Mouse (Mus musculus) heart, embryonic 11.5 days (tissue): Measurements from ENCODE around the gene Pet100. TPM values are rescaled to one million over a fixed set of nuclear protein-coding genes. Genes with fewer than 3 reads are reported as not detected.

Source experiments
- ATAC-seq: fragments of 200-750 bp; cut with Nextera tagmentation; replicated peaks from 2 replicates; pipeline ENCODE4 v1.8.0; 2017; ENCODE audit warnings: moderate library complexity; ENCODE audit not compliant: insufficient number of reproducible peaks, low FRiP score, low TSS enrichment
- H3K27ac ChIP-seq: fragments of 300-500 bp; sonication (generic); 2 replicates; pipeline ENCODE4 v1.5.1; 2014; ENCODE audit warnings: mild to moderate bottlenecking, low read depth, low read length
- H3K27me3 ChIP-seq: fragments of 300-500 bp; sonication (generic); 2 replicates; pipeline ENCODE4 v1.6.1; 2014; ENCODE audit warnings: mild to moderate bottlenecking, low read length, mixed read lengths; ENCODE audit not compliant: control insufficient read depth, insufficient read depth
- H3K36me3 ChIP-seq: fragments of 300-500 bp; sonication (generic); 2 replicates; pipeline ENCODE4 v1.6.1; 2014; ENCODE audit warnings: mild to moderate bottlenecking, low read length, moderate library complexity, mixed read lengths; ENCODE audit not compliant: control insufficient read depth, insufficient read depth
- H3K4me1 ChIP-seq: fragments of 300-500 bp; sonication (generic); 2 replicates; pipeline ENCODE4 v1.6.1; 2014; ENCODE audit warnings: low read length; ENCODE audit not compliant: control insufficient read depth, insufficient read depth
- H3K4me2 ChIP-seq: fragments of 300-500 bp; sonication (generic); 2 replicates; pipeline ENCODE4 v1.6.1; 2014; ENCODE audit warnings: mild to moderate bottlenecking, moderate library complexity
- H3K4me3 ChIP-seq: fragments of 300-500 bp; sonication (generic); 2 replicates; pipeline ENCODE4 v1.5.1; 2014; ENCODE audit warnings: low read depth, low read length
- H3K9ac ChIP-seq: fragments of 300-500 bp; sonication (generic); 2 replicates; pipeline ENCODE4 v1.6.1; 2014; ENCODE audit warnings: mild to moderate bottlenecking, low read depth, low read length, moderate library complexity
- H3K9me3 ChIP-seq: fragments of 300-500 bp; sonication (generic); replicated peaks from 2 replicates; pipeline ENCODE4 v1.6.1; 2016; ENCODE audit warnings: low read length; ENCODE audit not compliant: control insufficient read depth
- WGBS: fragments of 180-500 bp; shearing (Covaris S2); extraction: QIAGEN DNeasy Blood & Tissue Kit; methylation state at CpG from one replicate; pipeline ENCODE4 v1.1.7; 2014; ENCODE audit not compliant: insufficient replicate concordance; 5-methylcytosine and 5-hydroxymethylcytosine counted together
- polyA plus RNA-seq: library from polyadenylated mRNA; unstranded; fragments of >200 nt; fragmentation: Nextera tagmentation; extraction: Ambion mirVana; gene quantifications from 2 replicates; pipeline ENCODE4 v1.2.1, GENCODE M21; 2014

Gene Pet100
- polyA plus RNA-seq, 1 experiment from 2014 or later, result 109 TPM

DNA sequence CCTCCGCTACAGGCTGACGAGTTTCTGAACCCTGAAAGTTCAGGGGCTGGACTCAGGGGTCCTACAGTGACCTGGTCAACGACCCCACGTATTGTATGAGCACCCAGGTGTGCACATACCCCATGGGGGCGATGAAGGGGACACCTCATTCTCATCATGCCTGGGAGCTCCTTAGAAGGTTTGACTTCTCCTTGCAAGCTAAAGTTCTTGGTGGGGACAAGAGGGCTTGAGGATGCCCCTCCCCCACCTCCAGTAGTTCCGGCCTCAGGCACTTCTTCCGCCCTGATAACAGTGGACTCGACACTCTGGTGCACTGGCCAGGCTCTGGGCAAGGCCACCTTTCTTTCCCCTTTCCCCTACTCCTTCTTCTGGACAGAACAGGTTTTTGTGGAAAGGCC lies 10.1 kb downstream of the Pet100 start:
- Histone ChIP-seq H3K4me2 (peak overlapping the region; percentile 70), H3K27ac (no peak overlapping the region), H3K36me3 (peaks cover 9% of the 10 kb centered on the region), H3K27me3 (no peaks in the 10 kb centered on the region; the same call in 1 of the 2 replicates), H3K4me1 (peaks cover 3% of the 10 kb centered on the region; the same call in 1 of the 2 replicates), H3K4me3 (peak overlapping the region; percentile 55), H3K9me3 (no peaks in the 10 kb centered on the region), H3K9ac (peak overlapping the region; percentile 77)
- WGBS, result 8% methylated on average over 8 of the region's 8 CpGs
- ATAC-seq, result peak; percentile 58; the same call in 1 of the 2 replicates

DNA sequence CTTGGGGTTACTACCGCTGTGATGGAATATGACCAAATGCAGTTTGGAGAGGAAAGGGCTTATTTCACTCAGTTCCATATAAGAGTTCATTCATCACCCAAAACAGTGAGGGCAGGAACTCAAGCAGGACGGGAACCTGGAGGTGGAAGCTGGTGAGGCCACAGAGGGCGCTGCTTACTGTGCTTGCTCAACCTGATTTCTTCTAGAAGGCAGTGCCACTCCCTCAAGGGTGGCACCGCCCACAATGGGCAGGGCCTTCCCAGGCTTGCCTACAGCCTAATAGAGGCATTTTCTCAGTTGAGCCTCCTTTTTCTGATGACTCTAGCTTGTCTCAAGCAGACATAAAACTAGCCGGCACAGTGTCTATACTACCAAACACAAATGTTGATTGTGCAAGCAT lies 24.5 kb downstream of the Pet100 start:
- ATAC-seq, result no peak
- H3K9me3 ChIP-seq, result no peaks in the 10 kb centered on the region
- H3K4me3 ChIP-seq, result no peak overlapping the region
- 16% methylated on average over 5 of the region's 5 CpGs for WGBS
- H3K4me2 ChIP-seq, result no peak overlapping the region
- H3K4me1 ChIP-seq, result no peaks in the 10 kb centered on the region
- no peak overlapping the region for H3K9ac ChIP-seq
- H3K27ac ChIP-seq, result no peak overlapping the region
- peaks cover 7% of the 10 kb centered on the region; the same call in 1 of the 2 replicates for H3K36me3 ChIP-seq
- no peaks in the 10 kb centered on the region for H3K27me3 ChIP-seq

DNA sequence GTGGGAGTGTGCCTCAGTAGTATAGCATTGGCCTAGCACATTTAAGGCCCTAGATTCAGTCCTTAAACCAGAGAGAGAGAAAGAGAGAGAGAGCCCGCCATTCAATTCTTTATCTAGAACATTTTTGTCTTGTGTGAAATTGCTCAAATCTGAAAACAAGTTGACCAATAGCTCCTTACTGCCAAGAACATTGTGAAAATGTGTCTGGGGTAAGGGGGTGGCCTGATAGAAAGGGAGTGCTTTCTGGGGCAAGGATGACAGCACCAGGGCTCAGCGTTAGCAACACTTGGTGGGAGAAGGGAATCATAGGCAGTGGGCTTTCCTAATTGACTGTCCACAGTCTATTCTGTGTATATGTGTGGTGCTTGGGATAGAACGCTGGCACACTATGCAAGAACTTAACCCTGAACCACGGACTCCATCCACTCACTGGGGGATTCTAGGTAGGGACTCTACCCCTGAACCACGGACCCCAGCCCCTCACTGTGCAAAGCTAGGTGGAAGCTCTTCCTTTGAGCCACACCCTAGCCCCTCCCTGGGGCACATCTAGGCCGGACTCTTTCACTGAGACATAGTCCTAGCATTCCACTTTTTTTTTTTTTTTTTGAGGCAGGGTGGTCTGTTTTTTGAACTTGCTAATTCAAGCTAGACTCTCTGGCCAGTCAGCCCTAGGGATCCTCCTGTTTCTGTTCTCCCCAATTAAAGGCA lies 25.6 kb downstream of the Pet100 start:
- Histone ChIP-seq H3K4me2 (no peak overlapping the region), H3K4me1 (no peaks in the 10 kb centered on the region), H3K27me3 (no peaks in the 10 kb centered on the region), H3K4me3 (no peak overlapping the region), H3K27ac (no peak overlapping the region), H3K9ac (no peak overlapping the region), H3K9me3 (no peaks in the 10 kb centered on the region), H3K36me3 (peaks cover 2% of the 10 kb centered on the region; the same call in 1 of the 2 replicates)
- no peak for ATAC-seq
- 73% methylated on average over 6 of the region's 6 CpGs for WGBS

DNA sequence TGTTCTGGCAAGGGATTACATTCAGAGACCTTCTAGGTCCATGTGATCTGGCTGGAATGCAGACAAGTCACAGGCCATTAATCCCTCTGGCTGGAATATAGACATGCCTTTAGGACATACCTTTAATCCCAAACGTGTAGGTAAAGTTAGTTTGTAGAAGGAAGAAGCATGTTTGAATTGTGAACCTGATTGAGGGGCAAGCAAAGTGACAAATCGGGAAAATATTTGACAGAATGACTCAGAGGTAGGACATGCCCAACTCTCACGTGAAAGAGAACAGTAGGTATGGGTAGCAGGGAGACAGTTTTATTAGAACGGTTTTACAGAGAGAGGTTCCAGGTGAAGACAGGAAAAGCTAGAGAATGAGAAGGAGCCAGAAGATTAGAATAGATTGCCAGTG lies 26.2 kb downstream of the Pet100 start:
- Histone ChIP-seq H3K27ac (no peak overlapping the region), H3K9ac (no peak overlapping the region), H3K4me3 (no peak overlapping the region), H3K27me3 (no peaks in the 10 kb centered on the region), H3K4me1 (no peaks in the 10 kb centered on the region), H3K9me3 (no peaks in the 10 kb centered on the region), H3K4me2 (no peak overlapping the region), H3K36me3 (no peaks in the 10 kb centered on the region)
- ATAC-seq, result no peak
- 72% methylated on average over 4 of the region's 4 CpGs for WGBS

DNA sequence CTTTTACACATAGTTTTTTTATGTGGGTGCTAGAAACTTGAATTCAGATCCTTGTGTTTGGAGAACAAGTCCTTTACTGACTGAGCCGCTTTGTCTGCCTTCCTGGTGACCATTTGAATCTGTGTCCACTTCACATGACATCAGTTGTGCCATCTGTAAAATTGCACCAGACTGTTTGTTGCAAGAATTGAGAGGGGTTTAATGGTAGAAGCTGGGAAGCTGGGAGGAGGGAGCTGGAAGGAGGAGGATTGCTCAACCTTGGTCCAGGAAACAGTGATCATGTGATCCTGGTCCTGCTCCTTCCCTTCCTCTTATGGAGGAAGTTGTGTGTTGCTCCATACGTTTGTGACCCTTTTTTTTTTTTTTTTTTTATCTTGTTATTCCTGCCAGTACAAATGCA lies 26.9 kb downstream of the Pet100 start:
- H3K4me1 ChIP-seq, result no peaks in the 10 kb centered on the region
- no peak overlapping the region for H3K4me3 ChIP-seq
- H3K4me2 ChIP-seq, result no peak overlapping the region; the same call in 1 of the 2 replicates
- H3K27ac ChIP-seq, result no peak overlapping the region
- ATAC-seq, result no peak
- no peaks in the 10 kb centered on the region for H3K27me3 ChIP-seq
- H3K36me3 ChIP-seq, result no peaks in the 10 kb centered on the region
- 55% methylated on average over 2 of the region's 2 CpGs for WGBS
- H3K9me3 ChIP-seq, result no peaks in the 10 kb centered on the region
- no peak overlapping the region for H3K9ac ChIP-seq

DNA sequence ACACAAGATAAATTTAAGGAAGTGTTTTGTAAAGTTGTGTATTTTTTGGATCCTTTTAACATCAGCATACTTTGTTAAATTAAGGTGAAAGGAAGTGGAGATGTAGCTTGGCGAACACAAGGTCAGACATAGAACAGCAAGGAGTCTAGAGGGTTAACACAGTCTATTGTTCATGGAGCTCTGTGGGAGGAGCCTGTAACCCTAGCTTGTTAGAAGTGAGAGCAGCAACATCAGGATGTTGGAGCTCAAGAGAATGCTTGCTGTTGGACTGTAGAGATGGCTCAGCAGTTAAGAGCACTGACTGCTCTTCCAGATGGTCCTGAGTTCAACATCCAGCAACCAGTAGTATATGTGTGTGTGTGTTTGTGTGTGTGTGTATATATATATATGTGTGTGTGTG lies 27.6 kb downstream of the Pet100 start:
- Histone ChIP-seq H3K4me2 (no peak overlapping the region; the same call in 1 of the 2 replicates), H3K4me1 (no peaks in the 10 kb centered on the region), H3K9me3 (no peaks in the 10 kb centered on the region), H3K4me3 (no peak overlapping the region), H3K27ac (no peak overlapping the region), H3K27me3 (no peaks in the 10 kb centered on the region), H3K36me3 (no peaks in the 10 kb centered on the region), H3K9ac (no peak overlapping the region)
- no peak for ATAC-seq
- 47% methylated on average over 1 of the region's 1 CpGs for WGBS

DNA sequence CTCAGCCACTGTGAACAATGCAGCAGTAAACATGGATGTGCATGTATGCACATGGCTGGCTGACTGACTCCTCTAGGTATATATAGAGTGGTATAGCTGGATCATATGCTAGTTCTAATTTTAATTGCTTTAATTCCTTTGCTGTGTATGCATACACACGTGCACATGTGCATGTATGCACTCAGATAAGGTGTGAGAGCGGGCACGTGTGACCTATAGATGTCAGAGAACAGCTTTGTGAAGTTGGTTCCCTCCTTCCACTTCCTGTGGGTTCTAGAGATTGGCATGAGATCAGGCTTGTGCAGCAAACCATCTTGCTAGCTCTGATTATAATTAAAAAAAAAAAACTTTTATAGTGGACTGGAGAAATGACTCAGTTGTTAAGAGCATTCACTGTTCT lies 31.5 kb downstream of the Pet100 start:
- H3K4me3 ChIP-seq, result no peak overlapping the region
- WGBS, result 61% methylated on average over 3 of the region's 3 CpGs
- H3K4me2 ChIP-seq, result no peak overlapping the region
- no peaks in the 10 kb centered on the region for H3K4me1 ChIP-seq
- no peak overlapping the region for H3K9ac ChIP-seq
- H3K27ac ChIP-seq, result no peak overlapping the region
- H3K36me3 ChIP-seq, result no peaks in the 10 kb centered on the region
- H3K9me3 ChIP-seq, result no peaks in the 10 kb centered on the region
- ATAC-seq, result no peak
- no peaks in the 10 kb centered on the region for H3K27me3 ChIP-seq

DNA sequence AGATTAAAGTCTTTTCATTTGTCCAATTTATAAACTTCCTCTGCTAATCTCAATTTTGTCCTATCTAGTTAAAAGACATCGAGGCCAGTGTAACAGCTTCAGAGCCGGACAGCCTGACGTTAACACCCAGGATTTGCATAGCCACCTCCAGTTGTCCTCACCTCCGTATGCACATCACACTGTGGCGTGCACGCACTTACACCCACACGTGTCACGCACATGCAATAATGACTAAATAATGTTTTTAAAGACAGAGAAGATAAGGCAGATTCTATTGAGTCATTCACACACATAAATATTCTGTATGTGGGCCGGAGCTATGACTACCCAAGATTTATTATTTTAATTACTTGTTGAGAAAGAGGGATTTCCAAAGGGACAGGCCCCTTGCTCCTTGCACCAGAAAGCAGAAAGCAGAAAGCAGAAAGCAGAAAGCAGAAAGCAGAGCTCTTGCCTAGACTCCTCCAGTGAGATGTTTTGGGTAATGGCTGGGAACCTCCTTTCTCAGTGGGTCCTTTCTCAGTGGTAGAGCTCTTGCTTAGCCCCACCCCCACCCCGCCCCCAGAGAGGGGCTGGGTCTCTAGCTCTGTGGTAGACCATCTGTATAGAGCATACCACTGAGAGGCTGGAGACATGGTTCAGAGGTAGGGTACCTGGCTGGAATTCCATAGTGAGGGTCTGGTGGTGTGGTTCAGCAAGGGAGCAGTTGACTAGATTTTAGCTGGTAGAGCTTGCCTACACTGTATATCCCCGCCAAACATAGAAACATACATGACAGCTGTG lies 33.6 kb downstream of the Pet100 start:
- Histone ChIP-seq H3K27ac (no peak overlapping the region), H3K4me3 (no peak overlapping the region), H3K9ac (no peak overlapping the region), H3K4me2 (no peak overlapping the region), H3K36me3 (no peaks in the 10 kb centered on the region), H3K9me3 (no peaks in the 10 kb centered on the region), H3K4me1 (no peaks in the 10 kb centered on the region), H3K27me3 (no peaks in the 10 kb centered on the region)
- ATAC-seq, result no peak
- 66% methylated on average over 11 of the region's 11 CpGs for WGBS
